Mouse (Mus musculus): Measurements from ENCODE around the gene Kcnq1. TPM values are rescaled to one million over a fixed set of nuclear protein-coding genes. Genes with fewer than 3 reads are reported as not detected.
A peak's percentile ranks its signal among the peaks of the same experiment; 100 is the strongest.

Gene Kcnq1
- total RNA-seq, 4 experiments from 2014 or later, result 3.7 to 14.9 (median 9.0) TPM

DNA sequence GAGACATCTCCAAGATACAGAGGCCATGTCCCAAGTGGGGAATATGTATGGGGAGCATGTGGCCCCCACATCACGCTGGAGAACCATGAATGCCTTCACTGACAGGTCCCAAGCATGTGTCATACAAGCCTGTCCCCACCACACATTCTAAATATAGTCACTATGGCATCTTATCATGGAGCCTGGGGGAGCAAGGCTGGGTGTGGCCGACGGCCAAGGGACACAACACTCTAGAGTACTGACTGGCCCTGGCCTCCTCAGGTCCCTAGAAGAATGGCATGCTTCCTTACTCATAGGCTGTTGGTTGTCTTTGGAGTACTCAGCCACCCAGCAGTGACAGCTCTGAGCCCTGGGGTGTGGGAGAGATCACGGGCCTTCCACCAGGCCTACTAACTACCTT is 33.8 kb downstream of the Kcnq1 start:
- no peak for DNase-seq

DNA sequence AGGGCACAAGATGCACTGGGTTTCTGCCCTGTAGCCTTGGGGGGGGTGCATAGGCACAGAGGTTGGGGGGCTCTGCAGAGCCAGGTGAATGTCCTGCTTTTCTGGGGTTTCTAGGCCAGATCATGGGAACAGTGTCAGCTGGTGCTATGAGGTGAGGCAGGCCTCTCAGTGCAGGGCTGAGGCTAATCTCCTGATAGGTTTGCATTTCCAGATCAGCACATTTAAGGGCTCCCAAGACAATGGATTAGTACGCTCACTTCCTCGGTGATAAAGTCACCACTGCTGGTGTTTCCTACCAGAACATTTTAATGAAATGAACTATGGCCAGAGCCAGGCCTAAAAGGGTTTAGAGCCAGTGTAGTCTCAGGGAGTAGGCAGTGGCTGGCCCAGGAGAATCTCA is 36.5 kb downstream of the Kcnq1 start:
- no peak for DNase-seq

DNA sequence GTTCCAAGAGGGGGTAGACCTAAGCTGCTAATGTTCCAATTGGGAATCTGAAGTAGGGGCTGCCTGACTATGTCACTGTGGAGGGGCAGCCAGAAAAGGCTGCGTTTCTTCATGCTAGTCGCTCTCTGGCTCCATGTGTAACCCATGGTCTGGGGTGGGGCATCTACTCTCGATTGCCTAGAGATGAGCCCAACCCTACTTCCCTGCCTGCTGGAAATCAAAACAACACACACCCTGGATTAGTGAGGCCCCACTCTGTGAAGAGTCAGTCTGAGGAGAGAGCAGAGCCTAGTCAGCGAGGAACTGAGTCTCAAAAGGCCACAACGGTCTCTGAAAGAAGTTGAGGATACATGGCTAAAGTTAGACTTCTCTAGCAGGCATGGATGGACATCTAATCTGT is 40.9 kb downstream of the Kcnq1 start:
- no peak for DNase-seq

DNA sequence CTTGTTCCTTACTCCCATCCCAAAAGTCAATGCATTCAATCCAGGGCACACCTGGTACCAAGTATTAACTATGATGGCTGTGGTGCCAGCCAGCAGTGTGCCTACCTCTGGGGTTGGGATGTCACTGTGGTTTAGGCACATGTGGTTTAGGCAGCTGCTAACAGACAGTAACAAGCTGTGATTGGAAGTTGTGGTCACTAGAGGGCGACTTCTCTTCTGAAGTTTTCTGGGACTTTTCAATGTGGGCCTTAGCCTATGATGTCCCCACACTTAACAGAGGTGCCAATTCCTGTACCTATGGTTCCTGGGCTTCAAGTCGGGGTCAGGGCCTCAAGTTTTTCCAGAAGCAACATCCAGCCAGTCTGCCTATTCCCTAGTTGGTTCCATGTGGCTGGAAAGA is 45.0 kb downstream of the Kcnq1 start:
- no peak for DNase-seq

DNA sequence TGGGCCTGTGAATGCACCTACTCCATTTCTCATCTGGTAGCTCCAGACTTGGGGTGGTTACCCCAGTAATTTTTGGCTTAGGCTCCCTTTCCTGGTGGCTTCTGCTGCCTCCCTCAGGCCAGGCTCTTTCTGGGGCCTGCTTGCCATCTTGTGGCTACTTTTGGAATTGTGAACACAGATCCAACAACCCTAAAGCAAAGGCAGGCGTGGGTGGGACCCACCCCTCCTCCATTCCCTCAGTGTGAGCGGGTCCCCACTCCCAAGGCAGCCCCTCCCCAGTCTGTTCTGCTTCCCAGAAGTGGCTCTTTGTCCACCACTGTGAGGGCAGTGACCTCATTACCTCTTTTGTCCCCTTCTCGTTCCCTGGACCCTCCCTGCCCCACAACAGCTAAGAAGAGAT is 46.2 kb downstream of the Kcnq1 start:
- DNase-seq, result no peak

DNA sequence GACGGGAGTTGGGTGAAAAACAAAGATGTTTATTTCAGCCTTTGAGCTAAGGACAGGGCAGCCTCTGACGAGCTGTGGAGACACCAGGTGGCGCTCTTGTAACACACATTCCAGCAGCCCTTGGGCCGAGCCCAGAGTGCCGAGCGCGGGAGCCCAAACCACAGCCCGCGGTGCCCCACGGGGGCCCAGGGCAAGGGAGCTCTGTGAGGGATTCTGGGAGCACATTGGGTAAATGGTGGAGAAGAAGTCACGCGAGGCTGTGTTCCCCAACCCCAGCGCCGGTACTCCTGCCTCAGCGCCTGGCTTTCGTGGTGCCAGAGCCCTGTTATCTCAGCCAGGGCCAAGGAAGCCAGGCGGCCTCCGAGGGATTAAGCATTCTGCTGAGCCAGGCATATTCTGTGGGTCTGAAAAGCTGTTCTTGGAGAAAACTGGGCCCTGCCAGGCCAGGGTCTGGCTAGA is 47.8 kb downstream of the Kcnq1 start:
- peak; percentile 64 for DNase-seq

DNA sequence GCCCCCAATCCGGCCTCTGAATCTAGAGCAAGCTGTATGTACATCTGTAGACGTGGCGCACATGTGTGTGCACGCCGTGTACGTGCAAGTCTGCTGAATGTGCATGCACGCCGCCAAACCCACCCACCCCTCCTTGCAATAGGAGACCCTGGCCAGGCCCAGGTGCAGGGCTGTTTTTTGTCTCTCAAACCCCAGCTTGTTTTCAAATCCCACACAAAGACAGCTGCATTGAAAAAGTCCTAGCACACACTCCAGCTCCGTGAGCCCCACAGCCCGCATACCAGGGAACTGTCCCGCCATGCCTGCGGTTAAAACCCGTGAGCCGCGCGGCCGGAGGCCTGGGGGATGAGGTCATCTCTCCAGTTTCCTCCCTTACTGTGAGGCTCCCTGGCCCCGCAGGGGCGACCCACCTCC is 48.3 kb downstream of the Kcnq1 start:
- DNase-seq, result no peak

DNA sequence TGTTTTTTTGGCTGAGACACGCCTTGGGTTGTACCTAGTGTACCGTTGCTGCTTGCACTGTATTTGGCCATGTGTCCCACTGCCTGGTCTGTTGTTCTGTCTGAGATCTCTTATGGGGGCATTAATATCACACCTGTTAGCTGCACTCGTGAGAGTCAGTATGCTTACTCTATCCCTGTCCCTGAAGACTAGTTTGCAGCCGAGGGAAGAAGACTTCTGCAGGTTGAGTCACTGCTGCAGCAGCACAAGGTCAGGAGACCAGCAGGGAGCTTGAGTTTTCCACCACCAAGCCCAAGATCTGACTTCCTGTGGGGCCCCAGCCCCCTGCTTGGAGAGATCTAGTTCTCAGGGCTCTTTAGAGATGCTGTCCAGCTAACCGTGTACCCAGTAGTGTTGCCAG is 49.1 kb downstream of the Kcnq1 start:
- no peak for DNase-seq

DNA sequence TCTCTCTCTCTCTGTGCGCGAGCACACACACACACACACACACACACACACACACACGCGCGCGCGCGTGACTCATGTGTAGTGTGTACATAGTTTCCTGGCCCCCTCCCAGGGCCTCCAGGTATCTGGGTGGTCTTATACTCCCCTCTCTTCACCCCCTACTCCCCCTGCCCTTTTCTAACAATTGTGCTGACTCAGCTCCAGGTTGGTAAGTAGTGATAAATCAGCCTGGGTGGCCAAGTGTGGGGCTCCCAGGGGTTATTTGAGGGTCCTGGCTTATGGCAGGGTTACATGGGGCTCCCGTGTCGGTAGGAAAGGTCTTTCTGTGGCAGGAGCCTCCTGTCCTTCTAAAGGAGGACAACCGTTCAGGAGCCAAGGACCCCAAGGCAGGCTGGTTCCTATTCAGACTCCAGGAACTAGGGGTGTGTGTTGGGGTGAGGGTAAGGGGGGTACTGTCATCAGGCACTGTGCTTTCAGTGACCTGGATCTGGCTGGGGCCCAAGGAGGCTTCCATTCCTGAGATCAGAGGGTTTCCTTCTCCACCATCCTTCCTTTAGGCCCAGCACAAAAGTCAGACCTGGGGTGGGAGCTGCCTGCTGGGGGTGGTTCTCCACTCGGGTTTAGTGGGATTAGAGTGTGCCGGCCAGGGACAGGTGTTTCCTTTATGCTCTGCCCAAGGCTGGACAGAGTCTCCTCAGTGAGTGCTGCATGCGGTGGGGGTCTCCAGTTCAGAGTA is 52.7 kb downstream of the Kcnq1 start:
- no peak for DNase-seq

DNA sequence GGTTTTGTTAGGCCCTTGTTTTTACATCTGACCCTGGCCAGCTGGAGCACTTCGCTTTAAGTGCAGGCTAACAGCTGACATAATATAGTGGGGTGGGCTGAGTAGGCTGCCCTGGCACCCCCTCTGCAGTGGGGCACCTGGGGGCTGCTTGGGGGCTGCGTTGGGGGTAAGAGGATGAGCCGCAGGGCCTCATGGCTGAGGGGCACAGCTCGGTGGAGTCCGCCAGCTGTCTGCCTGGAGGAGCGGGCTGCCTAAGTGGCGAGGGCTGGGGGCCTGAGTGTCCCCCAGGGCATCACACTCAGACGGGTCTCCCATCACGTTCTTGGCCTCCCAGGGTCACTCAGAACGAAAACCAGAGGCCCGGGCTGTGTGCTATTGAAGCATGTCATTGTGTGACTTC is 53.3 kb downstream of the Kcnq1 start:
- no peak for DNase-seq

DNA sequence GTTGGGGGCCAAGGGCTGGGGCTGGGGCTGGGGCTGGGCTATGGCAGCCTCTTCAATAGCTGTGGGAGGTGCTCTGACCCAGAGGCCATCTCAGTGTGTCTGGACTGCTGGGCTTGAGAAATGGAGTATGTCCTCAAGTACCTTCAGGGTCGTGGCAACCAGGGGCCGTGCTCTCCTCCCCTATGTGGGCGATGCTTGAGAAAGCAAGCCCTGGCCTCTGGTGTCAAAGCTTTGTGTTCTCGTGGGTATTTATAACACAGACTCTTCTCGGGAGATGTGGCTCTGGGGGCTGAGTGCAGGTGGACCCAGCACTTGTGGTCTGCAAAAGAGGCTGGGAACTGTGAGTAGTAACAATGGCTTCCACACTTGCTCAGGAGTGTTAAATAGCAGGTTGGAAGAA is 53.9 kb downstream of the Kcnq1 start:
- no peak for DNase-seq

DNA sequence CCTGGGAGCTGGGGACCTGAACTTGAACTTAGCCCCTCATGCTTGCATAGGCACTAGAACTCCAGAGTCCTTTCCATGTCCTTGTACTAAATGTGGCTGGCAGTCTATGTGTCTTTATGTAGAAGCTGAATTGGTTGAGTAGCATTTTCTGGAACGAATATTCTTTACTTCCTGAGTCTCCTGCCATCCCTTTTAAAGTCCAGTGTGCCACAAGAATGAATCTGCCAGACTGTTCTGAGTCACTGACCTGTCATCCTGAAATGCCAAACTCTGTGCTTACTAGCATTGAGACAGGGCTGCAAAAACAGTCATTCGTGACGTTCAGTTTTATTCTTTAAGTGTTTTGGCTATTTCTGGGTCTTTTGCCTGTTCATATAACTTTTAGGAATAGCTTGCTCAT is 55.9 kb downstream of the Kcnq1 start:
- no peak for DNase-seq

DNA sequence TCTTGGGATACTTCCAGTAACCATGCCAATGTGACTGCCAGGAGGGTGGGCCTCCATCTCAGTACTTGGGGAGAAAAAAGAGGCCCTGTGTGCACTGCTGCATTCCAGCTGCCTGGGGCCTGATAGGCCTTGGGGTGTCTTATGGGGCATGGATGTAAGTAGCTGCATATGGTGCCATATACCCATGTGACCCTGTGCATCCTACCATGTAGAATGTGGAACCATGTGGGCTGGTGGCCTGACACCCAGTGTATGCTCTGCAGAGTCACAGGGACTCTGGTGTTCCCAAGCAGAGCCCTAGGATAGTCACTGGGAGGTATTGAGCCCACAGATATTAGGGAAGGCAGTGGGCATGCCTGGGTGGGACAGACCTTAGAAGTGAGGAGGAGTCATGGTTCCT is 57.9 kb downstream of the Kcnq1 start:
- DNase-seq, result no peak

DNA sequence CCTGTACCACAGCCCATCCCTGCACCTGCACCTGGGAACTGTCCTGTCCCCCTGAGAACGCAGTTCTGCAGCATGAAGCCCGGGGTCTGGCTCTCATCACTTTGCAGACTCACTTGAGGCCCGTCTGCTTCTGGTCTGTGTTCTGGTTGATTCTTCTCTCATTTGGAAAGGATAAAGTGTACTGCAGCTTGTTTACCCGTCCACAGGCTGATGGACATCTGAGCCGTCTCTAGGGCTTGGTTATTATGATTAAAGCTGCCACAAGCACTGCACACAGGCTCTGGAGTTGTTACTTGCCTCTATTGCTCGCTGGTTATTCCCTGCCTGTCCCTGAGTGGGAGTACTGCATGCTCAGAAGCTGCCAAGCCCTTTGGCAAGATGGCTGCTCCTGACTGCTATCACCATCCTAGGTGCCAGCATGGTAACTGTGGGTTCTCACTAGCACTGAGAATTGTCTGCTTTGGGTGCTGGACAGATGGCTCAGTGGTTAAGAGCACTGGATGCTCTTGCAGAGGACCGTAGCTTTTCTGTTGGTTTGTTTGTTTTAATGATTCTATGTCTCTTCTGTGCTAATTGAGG is 59.6 kb downstream of the Kcnq1 start:
- DNase-seq, result no peak

DNA sequence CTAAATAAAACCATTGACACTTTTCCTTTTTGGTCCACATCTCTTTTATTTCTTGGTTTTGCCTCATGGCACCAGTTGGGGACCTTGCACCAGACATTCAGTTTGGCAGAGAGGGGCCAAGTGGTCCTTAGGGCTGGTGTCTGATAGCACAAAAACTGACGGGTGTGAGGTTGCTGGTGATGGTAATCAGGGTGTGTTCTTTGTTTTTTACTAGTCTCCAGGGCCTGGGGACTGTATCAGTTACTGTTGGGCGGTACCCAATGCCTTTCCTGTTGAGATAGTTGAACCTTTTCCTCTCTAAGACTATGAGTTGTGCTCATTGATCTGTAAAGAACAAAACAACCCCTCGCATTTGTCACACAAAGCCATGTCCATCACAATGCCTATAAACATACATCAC is 61.1 kb downstream of the Kcnq1 start:
- DNase-seq, result no peak

DNA sequence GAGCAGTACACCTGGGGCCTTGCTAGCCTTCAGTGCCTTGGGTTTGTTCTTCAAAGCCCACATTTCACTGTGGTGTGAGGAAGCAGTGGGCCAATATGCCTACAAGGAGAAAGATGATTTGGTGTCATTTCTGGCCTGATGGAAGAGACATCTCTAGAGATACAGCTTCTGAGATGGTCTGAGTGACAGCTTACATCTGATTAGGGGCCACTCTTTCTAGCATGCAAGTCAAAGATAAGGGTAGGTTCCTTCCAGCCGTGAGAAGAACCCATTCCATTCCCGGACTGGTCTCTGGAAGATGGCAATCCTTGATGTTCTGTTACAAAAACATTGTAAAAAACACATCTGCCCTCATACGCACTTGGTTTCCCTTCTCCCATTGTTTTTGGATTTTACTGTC is 63.2 kb downstream of the Kcnq1 start:
- DNase-seq, result no peak

DNA sequence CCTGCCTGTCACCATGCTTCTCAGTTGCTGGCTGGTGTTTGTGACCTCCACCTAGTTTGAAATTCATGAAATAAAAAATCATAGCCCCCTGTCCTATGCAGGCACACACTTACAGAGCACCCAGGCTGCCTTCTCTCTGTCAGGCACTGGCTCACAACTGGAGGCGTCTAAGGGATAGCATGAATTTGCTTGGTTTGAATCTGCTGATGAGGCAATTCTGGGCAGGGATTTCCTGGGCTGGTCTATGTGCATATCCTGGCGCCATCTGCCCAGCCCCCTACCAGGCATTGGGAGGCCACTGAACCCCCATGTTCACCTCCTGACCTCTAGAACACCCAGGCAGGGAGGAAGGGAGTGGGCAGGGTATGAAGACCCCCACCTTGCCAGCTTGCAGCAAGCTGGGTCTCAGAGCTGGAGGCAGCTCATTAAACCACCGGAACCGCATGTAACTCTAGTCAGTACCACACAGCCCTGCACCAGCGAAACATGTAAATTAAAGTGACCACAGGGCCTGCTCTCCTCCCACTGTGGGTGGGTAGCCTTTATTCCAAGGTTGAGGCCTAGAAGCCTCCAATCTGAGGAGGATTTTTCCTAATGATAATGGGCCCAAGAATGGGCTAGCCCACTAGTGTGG is 66.9 kb downstream of the Kcnq1 start:
- DNase-seq, result no peak

DNA sequence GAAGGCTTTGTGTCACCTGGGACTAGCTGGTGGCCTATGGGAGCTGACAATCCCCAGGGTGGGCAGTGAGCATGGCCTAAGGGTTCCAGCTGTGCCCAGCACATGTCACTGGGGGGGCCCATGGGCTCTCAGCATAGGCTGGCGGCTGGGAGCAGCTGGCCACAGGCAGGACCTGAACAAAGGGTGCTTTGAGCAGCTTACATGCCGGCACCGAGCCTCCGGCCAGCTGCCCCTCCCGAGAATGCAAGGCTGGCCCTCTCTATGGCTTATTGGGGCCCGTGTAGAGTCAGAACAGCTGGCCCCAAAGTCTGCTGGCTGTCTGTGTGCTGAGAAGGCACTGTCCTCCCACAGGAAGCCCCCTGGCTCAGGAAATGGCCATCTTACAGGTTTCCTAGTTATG is 68.5 kb downstream of the Kcnq1 start:
- DNase-seq, result no peak

DNA sequence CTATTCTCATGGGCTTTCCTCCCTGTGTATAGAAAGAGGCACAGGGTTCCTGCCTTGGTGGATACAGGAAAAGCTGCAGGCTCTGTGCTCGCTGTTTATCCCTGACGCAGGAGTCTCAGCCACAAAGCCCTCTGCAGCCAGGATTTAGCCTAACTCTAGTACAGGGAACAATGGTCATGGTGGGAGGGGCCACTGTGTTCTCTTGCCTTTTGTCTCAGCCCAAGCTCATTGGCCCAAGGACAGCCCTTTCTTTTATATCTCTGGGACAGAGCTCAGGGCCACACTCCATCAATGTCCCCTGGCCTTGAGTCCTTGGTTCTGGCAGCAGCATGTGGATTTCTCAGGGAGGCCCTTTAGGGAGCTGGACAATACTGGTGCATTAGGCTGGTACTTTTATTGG is 72.7 kb downstream of the Kcnq1 start:
- peak; percentile 90 for DNase-seq

DNA sequence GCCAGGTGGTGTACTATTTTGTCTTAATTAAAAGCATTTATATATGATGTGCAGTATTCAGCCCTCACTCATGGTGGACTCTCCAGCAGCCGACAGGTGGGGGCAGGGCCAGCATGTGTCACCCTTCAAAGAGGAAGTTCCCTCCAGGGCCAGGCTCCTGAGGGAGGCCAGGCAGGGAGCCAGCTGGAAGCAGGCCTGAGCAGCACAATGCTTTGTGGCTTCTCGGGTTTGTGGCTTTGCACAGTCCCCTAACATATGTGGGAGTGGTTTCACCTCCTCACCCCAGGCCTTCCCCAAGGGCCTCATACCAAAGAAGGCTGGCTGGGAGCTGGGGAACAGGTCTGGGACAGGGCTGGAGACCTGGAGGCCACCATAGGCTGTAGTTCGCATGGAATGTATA is 74.6 kb downstream of the Kcnq1 start:
- DNase-seq, result peak; percentile 89

DNA sequence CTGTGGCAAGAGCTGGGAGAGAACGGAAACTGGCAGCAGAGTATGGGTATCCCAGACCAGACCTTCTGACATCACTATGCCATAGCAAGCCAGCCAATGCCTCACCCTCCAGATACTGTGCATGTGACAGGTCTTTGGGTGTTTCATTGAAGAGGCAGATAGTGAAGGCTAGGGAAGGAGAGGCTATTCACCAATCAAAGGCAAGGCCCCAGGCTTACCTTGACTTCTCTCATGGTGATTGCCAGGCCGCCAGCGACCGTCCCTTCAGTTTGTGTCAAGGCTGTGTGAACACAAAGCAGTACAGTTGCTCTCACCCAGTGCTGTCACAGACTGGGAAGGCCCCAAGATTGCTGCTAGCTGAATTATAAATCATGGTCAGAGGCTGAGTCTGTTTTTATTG is 75.1 kb downstream of the Kcnq1 start:
- DNase-seq, result peak; percentile 88

DNA sequence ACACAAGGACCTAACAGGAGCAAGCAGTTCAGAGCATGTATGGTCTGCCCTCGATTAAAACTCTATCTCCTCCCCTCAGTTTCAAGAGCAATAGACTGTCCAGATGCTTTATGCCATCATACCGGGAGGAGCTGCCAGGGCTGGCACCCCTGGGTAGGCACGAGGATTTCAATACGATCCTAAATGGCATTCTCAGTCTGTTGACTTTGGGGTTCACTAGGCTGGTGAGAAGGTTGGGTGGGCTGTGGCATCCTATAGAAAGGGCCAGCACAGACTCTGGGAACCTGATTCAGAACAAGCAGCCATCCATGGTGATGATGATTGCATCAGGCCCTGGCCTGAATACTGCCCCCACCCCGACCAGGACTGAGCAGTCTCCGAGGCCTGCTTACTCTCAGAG is 79.3 kb downstream of the Kcnq1 start:
- DNase-seq, result no peak

DNA sequence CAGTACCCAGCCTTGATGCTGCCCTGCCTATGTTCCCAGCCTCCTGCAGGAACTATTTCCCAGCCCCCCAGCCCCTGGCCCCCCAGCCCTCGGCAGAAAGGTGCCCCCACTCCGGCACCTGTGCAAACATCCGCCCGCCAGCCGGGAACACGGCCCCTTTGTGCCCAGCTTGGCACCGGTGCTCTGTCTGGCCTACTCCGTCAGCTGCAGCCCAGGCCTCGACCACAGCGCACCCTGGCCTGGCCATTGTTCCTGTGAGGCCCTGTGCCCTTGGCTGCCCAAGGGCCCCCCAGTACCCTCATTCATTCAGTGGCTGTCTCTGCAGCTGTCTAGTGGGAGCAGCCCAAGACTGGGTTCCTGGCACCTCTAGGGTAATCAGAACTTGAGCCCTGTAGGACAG is 80.2 kb downstream of the Kcnq1 start:
- no peak for DNase-seq

DNA sequence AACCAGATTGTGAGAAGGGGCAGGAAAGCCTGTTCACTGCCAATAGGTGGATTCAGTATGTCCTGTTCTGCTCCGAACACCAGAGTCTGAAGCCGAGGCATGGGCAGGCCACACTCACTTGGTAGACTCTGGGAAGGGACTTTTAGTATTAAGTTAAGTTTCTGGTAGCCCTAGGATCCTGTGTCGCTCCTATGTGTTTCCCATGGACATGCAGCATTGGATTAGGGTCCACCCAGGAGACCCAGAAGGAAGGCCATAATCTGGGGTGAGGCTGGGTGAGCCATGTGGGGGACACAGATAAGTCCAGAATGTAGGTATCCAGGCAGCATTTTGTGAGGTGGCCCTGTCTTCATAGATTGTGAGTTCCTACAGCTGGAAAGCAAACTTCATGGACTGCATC is 81.0 kb downstream of the Kcnq1 start:
- DNase-seq, result no peak

Measured in adrenal gland, adult 8-10 months (tissue).